Mouse (Mus musculus) liver, adult 2 months (tissue): Measurements from ENCODE around the gene Rnf103. TPM values are rescaled to one million over a fixed set of nuclear protein-coding genes. Genes with fewer than 3 reads are reported as not detected.

ENCODE experiments used
- DNase-seq: peaks from one replicate; pipeline ENCODE4 v3.0.0-alpha.2; 2011; ENCODE audit warnings: low read depth, low spot score; ENCODE audit errors: extremely low read depth
- H3K27ac ChIP-seq: fragments of 200-500 bp; replicated peaks from 2 replicates; pipeline ENCODE4 v1.5.1; 2012; ENCODE audit warnings: low read depth, mild to moderate bottlenecking, control low read depth, inconsistent platforms, low read length; ENCODE audit not compliant: insufficient read depth
- H3K27me3 ChIP-seq: fragments of 200-500 bp; 2 replicates; pipeline ENCODE4 v1.6.1; 2012; ENCODE audit warnings: mild to moderate bottlenecking, moderate library complexity, low read length, inconsistent platforms; ENCODE audit not compliant: control insufficient read depth, insufficient read depth
- H3K36me3 ChIP-seq: fragments of 200-500 bp; 2 replicates; pipeline ENCODE4 v1.6.1; 2012; ENCODE audit warnings: low read length, inconsistent platforms; ENCODE audit not compliant: control insufficient read depth, insufficient read depth
- H3K4me1 ChIP-seq: fragments of 200-500 bp; 2 replicates; pipeline ENCODE4 v1.6.1; 2011; ENCODE audit warnings: low read length; ENCODE audit not compliant: control insufficient read depth, insufficient read depth
- H3K4me3 ChIP-seq: fragments of 200-500 bp; 2 replicates; pipeline ENCODE4 v1.5.1; 2011; ENCODE audit warnings: low read depth, mild to moderate bottlenecking, control low read depth, low read length, moderate library complexity; ENCODE audit not compliant: insufficient read depth
- H3K79me2 ChIP-seq: fragments of 200-500 bp; 2 replicates; pipeline ENCODE4 v1.6.1; 2012; ENCODE audit warnings: inconsistent platforms, mild to moderate bottlenecking, low read length, moderate library complexity; ENCODE audit not compliant: control insufficient read depth, insufficient read depth
- H3K9ac ChIP-seq: fragments of 200-500 bp; 2 replicates; pipeline ENCODE4 v1.6.1; 2012; ENCODE audit warnings: low read depth, mild to moderate bottlenecking, control low read depth, inconsistent platforms, low read length
- CTCF ChIP-seq: fragments of 200-500 bp; IDR thresholded peaks from 2 replicates; pipeline ENCODE4 v1.5.1; 2011; ENCODE audit warnings: low read depth, low read length, control low read depth
- POLR2A ChIP-seq: fragments of 200-500 bp; IDR thresholded peaks from 2 replicates; pipeline ENCODE4 v1.6.1; 2011; ENCODE audit warnings: low read length, control low read depth; ENCODE audit not compliant: insufficient read depth; ENCODE audit errors: extremely low read depth
- WGBS: fragments of 180-500 bp; shearing (Covaris S2); methylation state at CpG from one replicate; pipeline ENCODE4 v1.1.7; 2018; 5-methylcytosine and 5-hydroxymethylcytosine counted together
- polyA plus RNA-seq: library from polyadenylated mRNA; depleted of rRNA; stranded (reverse); fragments of >200 nt; gene quantifications from 2 replicates; pipeline ENCODE4 v1.2.3, GENCODE M21; 2012
- total RNA-seq: library from RNA; depleted of rRNA; stranded (reverse); fragments of >200 nt; gene quantifications from 2 replicates; pipeline ENCODE4 v1.2.3, GENCODE M21; 2014

Gene Rnf103
- total and polyA plus RNA-seq, 2 experiments = 27.2 to 73.3 TPM

GRCm38 (mm10) chr6:71485246-71485645, 8.4 kb upstream of the Rnf103 start:
- no peak overlapping the region for H3K27ac ChIP-seq
- H3K4me3 ChIP-seq = no peak overlapping the region
- WGBS = 19% methylated on average over 5 of the region's 5 CpGs
- H3K79me2 ChIP-seq = no peaks in the 10 kb centered on the region
- H3K9ac ChIP-seq = no peak overlapping the region
- H3K4me1 ChIP-seq = peaks cover 22% of the 10 kb centered on the region
- H3K36me3 ChIP-seq = no peaks in the 10 kb centered on the region
- DNase-seq = peak; percentile 61
- H3K27me3 ChIP-seq = no peaks in the 10 kb centered on the region
- TF ChIP-seq POLR2A (no peak), CTCF (no peak)

- 20% methylated on average over 2 of the region's 2 CpGs for WGBS
- Histone ChIP-seq H3K9ac (no peak overlapping the region), H3K4me3 (no peak overlapping the region), H3K36me3 (no peaks in the 10 kb centered on the region), H3K27ac (peak overlapping the region; percentile 77), H3K79me2 (no peaks in the 10 kb centered on the region), H3K27me3 (no peaks in the 10 kb centered on the region), H3K4me1 (peaks cover 22% of the 10 kb centered on the region)
- peak; percentile 80 for DNase-seq
- TF ChIP-seq POLR2A (no peak), CTCF (no peak)
Observed at GRCm38 (mm10) chr6:71486226-71486625, 7.5 kb upstream of the Rnf103 start.

GRCm38 (mm10) chr6:71486867-71487266, 6.8 kb upstream of the Rnf103 start:
- Histone ChIP-seq H3K36me3 (no peaks in the 10 kb centered on the region), H3K79me2 (no peaks in the 10 kb centered on the region), H3K27me3 (no peaks in the 10 kb centered on the region), H3K27ac (peak overlapping the region; percentile 64), H3K4me1 (peaks cover 22% of the 10 kb centered on the region), H3K9ac (no peak overlapping the region), H3K4me3 (no peak overlapping the region)
- 73% methylated on average over 1 of the region's 1 CpGs for WGBS
- DNase-seq = no peak
- TF ChIP-seq CTCF (no peak), POLR2A (no peak)

GRCm38 (mm10) chr6:71487966-71488365, 5.7 kb upstream of the Rnf103 start:
- Histone ChIP-seq H3K27ac (peak overlapping the region; percentile 74), H3K79me2 (no peaks in the 10 kb centered on the region), H3K4me1 (peaks cover 26% of the 10 kb centered on the region), H3K36me3 (no peaks in the 10 kb centered on the region), H3K27me3 (no peaks in the 10 kb centered on the region), H3K4me3 (no peak overlapping the region), H3K9ac (peak overlapping the region; percentile 58)
- TF ChIP-seq POLR2A (no peak), CTCF (no peak)
- 14% methylated on average over 4 of the region's 4 CpGs for WGBS
- peak; percentile 62 for DNase-seq

- Histone ChIP-seq H3K27me3 (no peaks in the 10 kb centered on the region), H3K36me3 (peaks cover 5% of the 10 kb centered on the region), H3K79me2 (peaks cover 6% of the 10 kb centered on the region; the same call in 1 of the 2 replicates), H3K27ac (peak overlapping the region; percentile 99), H3K4me1 (peaks cover 20% of the 10 kb centered on the region), H3K9ac (no peak overlapping the region), H3K4me3 (no peak overlapping the region)
- 36% methylated on average over 4 of the region's 4 CpGs for WGBS
- DNase-seq = no peak
- no peak for TF ChIP-seq CTCF
- no peak for TF ChIP-seq POLR2A
Observed at GRCm38 (mm10) chr6:71492136-71492535, 1.6 kb upstream of the Rnf103 start.

GRCm38 (mm10) chr6:71492756-71493674, 679 bp upstream of the Rnf103 start:
- TF ChIP-seq CTCF (no peak), POLR2A (no peak)
- peak; percentile 87 for DNase-seq
- WGBS = 5% methylated on average over 21 of the region's 22 CpGs
- peak overlapping the region; percentile 99 for H3K27ac ChIP-seq
- peaks cover 10% of the 10 kb centered on the region for H3K36me3 ChIP-seq
- H3K27me3 ChIP-seq = no peaks in the 10 kb centered on the region
- H3K4me1 ChIP-seq = peaks cover 15% of the 10 kb centered on the region
- peaks cover 6% of the 10 kb centered on the region; the same call in 1 of the 2 replicates for H3K79me2 ChIP-seq
- H3K4me3 ChIP-seq = peak overlapping the region; percentile 99
- H3K9ac ChIP-seq = peak overlapping the region; percentile 77
